Mouse (Mus musculus) forebrain, embryonic 11.5 days (tissue): Measurements from ENCODE around the gene Etv3. TPM values are rescaled to one million over a fixed set of nuclear protein-coding genes. Genes with fewer than 3 reads are reported as not detected.

Source experiments
- ATAC-seq: fragments of 200-750 bp; cut with Nextera tagmentation; replicated peaks from 2 replicates; pipeline ENCODE4 v1.8.0; 2017; ENCODE audit warnings: moderate TSS enrichment; ENCODE audit not compliant: low FRiP score
- DNase-seq: peaks from one replicate; pipeline ENCODE4 v3.0.0-alpha.2; 2017; ENCODE audit warnings: low spot score
- H3K27ac ChIP-seq: fragments of 300-500 bp; sonication (generic); 2 replicates; pipeline ENCODE4 v1.5.1; 2014; ENCODE audit warnings: low read depth, low read length
- H3K27me3 ChIP-seq: fragments of 300-500 bp; sonication (generic); 2 replicates; pipeline ENCODE4 v1.6.1; 2014; ENCODE audit warnings: mild to moderate bottlenecking, low read length, mixed read lengths; ENCODE audit not compliant: control insufficient read depth, insufficient read depth
- H3K36me3 ChIP-seq: fragments of 300-500 bp; sonication (generic); 2 replicates; pipeline ENCODE4 v1.6.1; 2014; ENCODE audit warnings: mild to moderate bottlenecking, low read length, moderate library complexity, mixed read lengths; ENCODE audit not compliant: control insufficient read depth, insufficient read depth
- H3K4me1 ChIP-seq: fragments of 300-500 bp; sonication (generic); replicated peaks from 2 replicates; pipeline ENCODE4 v1.6.1; 2014; ENCODE audit warnings: low read length, mixed read lengths; ENCODE audit not compliant: control insufficient read depth, insufficient read depth
- H3K4me2 ChIP-seq: fragments of 300-500 bp; sonication (generic); 2 replicates; pipeline ENCODE4 v1.6.1; 2014; ENCODE audit warnings: low read depth, mild to moderate bottlenecking, low read length, moderate library complexity, mixed read lengths; ENCODE audit not compliant: severe bottlenecking
- H3K4me3 ChIP-seq: fragments of 300-500 bp; sonication (generic); 2 replicates; pipeline ENCODE4 v1.5.1; 2014; ENCODE audit warnings: low read depth, low read length
- H3K9ac ChIP-seq: fragments of 300-500 bp; sonication (generic); 2 replicates; pipeline ENCODE4 v1.6.1; 2014; ENCODE audit warnings: low read length
- H3K9me3 ChIP-seq: fragments of 300-500 bp; sonication (generic); 2 replicates; pipeline ENCODE4 v1.6.1; 2016; ENCODE audit warnings: low read length, mixed read lengths; ENCODE audit not compliant: control insufficient read depth
- WGBS: fragments of 180-500 bp; shearing (Covaris S2); extraction: QIAGEN DNeasy Blood & Tissue Kit; methylation state at CpG from one replicate; pipeline ENCODE4 v1.1.7; 2014; 5-methylcytosine and 5-hydroxymethylcytosine counted together
- polyA plus RNA-seq: library from polyadenylated mRNA; unstranded; fragments of >200 nt; fragmentation: Nextera tagmentation; extraction: Ambion mirVana; gene quantifications from 2 replicates; pipeline ENCODE4 v1.2.1, GENCODE M21; 2014

The Etv3 gene
- polyA plus RNA-seq, 1 experiment from 2014 or later: 10.6 TPM

DNA sequence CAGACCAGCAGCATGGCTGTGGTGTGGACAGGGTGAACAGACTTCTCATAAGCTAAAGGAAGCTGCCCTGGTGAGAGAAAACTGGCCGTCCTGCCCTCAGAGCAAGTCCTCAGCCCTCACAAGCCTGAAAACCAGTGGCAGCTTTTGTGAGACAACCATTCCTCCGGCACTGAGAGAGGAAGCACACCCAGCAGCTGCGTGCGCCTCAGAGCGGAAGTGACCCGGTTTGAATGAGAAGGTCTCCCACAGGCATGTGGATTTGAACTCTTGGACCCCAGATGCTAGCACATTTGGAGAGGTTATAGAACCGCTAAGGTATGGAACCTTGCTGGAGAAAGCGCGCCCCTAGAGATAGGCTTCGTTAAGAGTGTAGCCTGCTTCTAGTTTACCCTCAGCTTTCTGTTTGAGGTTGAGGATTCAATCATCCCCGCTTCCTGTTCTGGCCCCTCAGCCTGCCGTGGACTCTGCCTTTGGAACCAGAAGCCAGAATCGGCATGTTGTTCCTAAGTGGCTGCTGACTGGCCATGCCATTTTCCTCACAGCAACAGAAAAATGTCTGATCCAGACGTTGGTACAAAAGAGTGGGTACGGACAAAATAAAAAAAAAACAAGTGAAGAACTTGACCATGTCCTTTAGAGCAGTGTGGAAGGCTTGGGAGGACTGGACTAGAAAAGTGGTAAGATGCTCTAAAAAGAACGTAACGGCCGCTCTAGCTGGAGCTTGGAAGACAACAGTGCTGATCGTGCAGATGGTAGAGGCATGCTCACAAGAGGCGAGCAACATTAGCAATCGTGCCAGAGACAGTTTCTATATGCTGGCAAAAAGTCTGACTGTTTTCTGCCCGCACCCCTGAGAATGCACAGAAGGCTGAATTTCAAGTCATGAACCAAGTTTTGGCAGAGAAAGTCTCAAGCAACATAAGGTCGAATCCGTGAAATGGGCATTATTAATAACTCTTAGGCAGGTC is 24.8 kb upstream of the Etv3 start:
- H3K4me3 ChIP-seq: no peak overlapping the region
- no peaks in the 10 kb centered on the region for H3K9me3 ChIP-seq
- no peaks in the 10 kb centered on the region for H3K27me3 ChIP-seq
- ATAC-seq (no peak), DNase-seq (no peak)
- H3K9ac ChIP-seq: no peak overlapping the region
- 82% methylated on average over 24 of the region's 24 CpGs for WGBS
- no peak overlapping the region for H3K4me2 ChIP-seq
- H3K4me1 ChIP-seq: no peaks in the 10 kb centered on the region
- H3K27ac ChIP-seq: no peak overlapping the region
- no peaks in the 10 kb centered on the region for H3K36me3 ChIP-seq

DNA sequence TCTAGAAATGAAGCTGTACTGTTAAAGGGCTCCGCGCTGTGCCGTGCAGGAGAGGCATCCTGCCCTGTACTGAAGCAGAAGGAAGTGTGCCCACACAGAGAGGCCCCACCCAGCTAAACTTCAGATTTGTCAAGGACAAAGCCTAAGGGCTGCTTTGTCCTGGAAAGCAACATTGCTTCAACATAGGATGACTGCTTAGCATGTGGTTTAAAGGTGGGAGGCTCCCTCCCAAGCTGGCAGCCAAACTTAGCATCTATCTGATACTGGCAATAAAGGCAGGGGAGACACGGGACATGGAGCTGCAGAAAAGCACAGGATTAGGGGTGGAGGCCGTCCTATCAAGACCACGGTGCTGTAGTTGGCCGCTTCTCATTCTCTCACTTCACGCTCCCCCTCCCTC is 24.1 kb upstream of the Etv3 start:
- no peak for DNase-seq
- Histone ChIP-seq H3K36me3 (no peaks in the 10 kb centered on the region), H3K9me3 (no peaks in the 10 kb centered on the region), H3K4me2 (no peak overlapping the region), H3K4me1 (no peaks in the 10 kb centered on the region), H3K9ac (no peak overlapping the region), H3K27me3 (no peaks in the 10 kb centered on the region), H3K4me3 (no peak overlapping the region), H3K27ac (no peak overlapping the region)
- no peak for ATAC-seq
- 61% methylated on average over 8 of the region's 8 CpGs for WGBS

DNA sequence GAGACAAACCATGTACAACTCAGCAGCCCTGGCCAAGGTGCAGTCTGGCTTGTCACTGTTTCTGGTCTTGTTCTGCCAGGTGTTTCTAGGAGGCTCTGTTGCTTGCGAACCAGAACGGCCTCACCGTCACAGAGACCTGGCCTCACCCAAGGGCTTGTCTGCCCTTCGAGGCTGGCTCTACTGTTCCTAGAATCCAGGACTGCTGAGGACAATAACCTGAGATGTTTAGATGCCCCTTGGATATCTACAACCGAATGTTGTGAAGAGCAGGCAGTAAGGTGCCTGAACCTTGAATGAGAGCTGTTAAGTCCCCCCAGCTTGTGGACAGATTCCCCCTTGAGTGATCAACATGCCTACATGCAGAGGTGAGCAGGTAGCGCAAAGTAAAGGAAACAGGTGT is 22.4 kb upstream of the Etv3 start:
- Histone ChIP-seq H3K27me3 (no peaks in the 10 kb centered on the region), H3K4me2 (no peak overlapping the region), H3K4me3 (no peak overlapping the region), H3K9me3 (no peaks in the 10 kb centered on the region), H3K36me3 (no peaks in the 10 kb centered on the region), H3K4me1 (no peaks in the 10 kb centered on the region), H3K9ac (no peak overlapping the region), H3K27ac (no peak overlapping the region)
- WGBS: 91% methylated on average over 6 of the region's 6 CpGs
- DNase-seq: no peak
- ATAC-seq: no peak

GRCm38 (mm10) chr3:87504330-87504729 is 20.9 kb upstream of the Etv3 start:
- Histone ChIP-seq H3K9me3 (no peaks in the 10 kb centered on the region), H3K4me3 (no peak overlapping the region), H3K9ac (no peak overlapping the region), H3K27me3 (no peaks in the 10 kb centered on the region), H3K27ac (no peak overlapping the region), H3K4me1 (peaks cover 5% of the 10 kb centered on the region), H3K36me3 (no peaks in the 10 kb centered on the region), H3K4me2 (no peak overlapping the region)
- ATAC-seq (0 out of 2 replicates have a peak, but pooled peaks have one; percentile 26), DNase-seq (peak; percentile 67)
- WGBS: 30% methylated on average over 7 of the region's 7 CpGs

DNA sequence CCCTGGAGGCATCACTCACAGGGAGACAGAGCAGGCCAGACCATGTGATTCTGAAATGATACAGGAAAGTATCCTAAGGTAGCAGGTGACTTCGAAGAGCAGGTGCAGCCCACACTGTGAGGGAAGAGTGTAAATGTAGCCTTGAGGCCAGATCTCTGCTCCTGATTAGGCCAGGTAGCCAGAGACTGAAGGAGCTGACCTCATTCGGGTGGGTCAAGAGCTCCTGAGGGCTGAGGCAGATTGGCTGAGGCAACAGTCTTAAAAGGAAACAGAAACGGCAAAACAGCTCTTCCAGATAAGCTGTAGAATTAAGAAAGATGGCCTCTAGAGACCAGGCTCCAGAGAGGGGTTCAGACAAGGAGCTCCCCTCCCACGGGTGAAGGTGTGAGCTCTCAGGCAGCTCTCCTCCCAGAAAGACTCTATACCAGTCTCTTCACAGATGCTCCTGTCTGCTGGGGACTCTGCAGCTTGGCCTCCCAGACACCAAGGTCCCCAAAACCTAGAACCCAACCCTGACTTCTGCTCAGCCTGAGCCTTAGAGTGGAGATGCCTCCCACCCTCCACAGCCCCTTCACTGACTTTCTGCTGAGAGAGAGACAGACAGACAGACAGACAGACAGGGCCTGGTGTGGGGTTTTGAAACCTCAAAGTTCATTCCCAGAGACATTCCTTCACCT is 20.3 kb upstream of the Etv3 start:
- no peak overlapping the region for H3K9ac ChIP-seq
- H3K36me3 ChIP-seq: no peaks in the 10 kb centered on the region
- no peak overlapping the region for H3K27ac ChIP-seq
- H3K4me3 ChIP-seq: no peak overlapping the region
- WGBS: 68% methylated on average over 4 of the region's 4 CpGs
- no peaks in the 10 kb centered on the region for H3K27me3 ChIP-seq
- H3K4me2 ChIP-seq: no peak overlapping the region
- ATAC-seq (no peak), DNase-seq (no peak)
- H3K4me1 ChIP-seq: peaks cover 5% of the 10 kb centered on the region
- no peaks in the 10 kb centered on the region for H3K9me3 ChIP-seq

DNA sequence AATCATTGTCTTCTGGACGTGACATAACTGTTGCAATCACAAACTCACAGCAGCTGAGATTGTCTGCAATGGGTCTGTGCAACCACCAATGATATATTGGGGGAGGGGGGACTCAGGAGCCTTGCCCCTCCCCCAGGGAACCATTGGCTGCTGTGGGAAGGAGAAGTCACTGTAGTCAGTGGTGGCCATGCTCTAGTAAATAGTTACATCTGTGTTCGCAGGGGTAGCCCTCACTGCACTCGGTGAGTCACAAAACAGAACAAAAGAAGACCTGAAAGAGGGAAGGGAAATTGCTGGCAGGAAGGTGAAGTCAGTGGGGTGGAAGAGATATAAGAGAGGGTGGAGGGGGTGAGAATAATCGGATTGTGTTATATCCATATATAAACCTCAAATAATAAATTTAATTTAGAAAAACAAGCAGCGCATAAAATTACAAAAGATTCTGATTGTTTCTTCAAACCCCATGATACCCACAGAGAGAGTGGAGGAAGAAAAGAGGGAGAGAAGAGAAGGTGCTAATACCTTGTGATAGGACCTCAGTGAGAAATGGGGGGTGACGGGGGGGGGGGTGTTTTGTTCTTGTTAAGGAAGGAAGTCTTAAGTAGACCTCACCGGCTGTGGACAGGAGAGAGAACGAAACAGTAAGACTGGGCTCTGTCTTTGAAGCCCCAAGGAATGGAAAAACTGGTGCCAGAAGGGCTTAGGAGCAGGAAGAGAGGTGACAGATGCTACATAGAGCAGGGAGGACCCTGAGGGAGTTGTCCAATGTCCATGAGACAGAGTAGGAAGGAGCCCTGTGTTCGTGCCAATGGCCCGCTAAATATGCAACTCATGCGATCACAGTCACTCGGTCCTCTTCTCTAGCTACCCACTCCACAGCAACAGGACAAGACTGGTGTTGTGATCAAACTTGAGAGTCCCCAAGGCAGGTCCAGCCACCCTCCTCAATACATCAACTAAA is 18.5 kb upstream of the Etv3 start:
- no peak for ATAC-seq

DNA sequence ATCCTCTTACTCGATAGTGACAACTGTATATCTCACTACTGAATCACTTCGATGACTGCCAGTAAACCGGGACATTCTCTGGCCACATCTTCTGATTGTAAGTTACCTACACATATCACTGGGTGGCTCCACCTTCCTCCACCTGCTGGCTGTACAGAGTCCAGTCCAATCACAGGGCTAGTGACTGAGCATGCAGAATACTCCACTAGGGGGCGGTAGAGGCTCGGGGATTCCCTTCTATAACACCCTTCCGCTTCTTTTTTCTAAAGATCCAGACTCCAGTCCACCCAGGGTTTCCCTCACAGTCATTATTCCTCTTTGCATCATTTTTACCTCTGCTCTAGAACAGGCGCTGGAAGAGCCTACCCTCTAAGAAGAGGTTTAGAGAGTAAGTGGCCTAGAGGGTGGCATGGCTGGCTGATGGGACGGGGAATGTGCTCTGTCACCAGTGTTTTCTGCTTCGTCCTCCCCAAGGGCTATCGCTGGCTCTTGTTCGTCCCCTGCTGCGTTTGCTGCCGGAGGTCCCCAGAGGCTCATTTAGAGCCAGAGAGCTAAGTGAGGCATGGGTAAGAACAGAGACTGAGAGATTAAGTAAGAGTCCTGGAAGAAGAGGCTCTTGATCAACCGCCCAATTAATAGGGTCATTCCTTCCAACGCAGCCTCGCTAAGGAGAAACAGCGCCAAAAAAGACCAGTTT is 16.9 kb upstream of the Etv3 start:
- 21% methylated on average over 17 of the region's 17 CpGs for WGBS
- Histone ChIP-seq H3K9ac (peak overlapping the region; percentile 37), H3K4me2 (peak overlapping the region; percentile 44), H3K36me3 (no peaks in the 10 kb centered on the region), H3K27ac (no peak overlapping the region), H3K4me1 (peaks cover 5% of the 10 kb centered on the region), H3K9me3 (no peaks in the 10 kb centered on the region), H3K27me3 (no peaks in the 10 kb centered on the region), H3K4me3 (0 out of 2 replicates have a peak overlapping the region, but pooled peaks have one; percentile 2)
- DNase-seq: peak; percentile 91
- ATAC-seq: peak; percentile 80

More for the DNA sequence above, 18.5 kb upstream of the Etv3 start:
- peaks cover 5% of the 10 kb centered on the region for H3K4me1 ChIP-seq
- 77% methylated on average over 12 of the region's 12 CpGs for WGBS
- H3K9ac ChIP-seq: no peak overlapping the region
- no peaks in the 10 kb centered on the region for H3K36me3 ChIP-seq
- no peaks in the 10 kb centered on the region for H3K27me3 ChIP-seq
- no peak for DNase-seq
- no peak overlapping the region for H3K4me2 ChIP-seq
- H3K9me3 ChIP-seq: no peaks in the 10 kb centered on the region
- no peak overlapping the region for H3K4me3 ChIP-seq
- H3K27ac ChIP-seq: no peak overlapping the region

DNA sequence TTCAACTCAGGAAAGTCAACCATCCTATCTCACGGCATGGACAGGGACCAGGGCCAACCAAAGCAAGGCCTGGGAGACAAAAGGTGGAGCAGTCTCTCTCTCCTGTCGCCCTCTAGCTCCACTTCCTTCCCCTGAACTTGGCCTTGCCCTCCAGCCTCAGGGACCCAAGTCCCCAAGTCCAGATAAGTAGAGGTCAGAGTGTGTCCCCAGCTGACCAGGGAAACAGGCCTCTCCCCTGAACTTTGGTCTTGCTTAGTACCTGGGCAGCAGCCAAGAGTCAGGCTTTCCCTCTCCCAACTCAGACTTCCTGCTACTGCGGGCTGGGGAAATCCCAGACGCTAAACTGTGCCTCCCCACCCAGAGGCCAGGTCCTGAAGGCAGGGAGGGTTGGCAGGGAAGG is 16.1 kb upstream of the Etv3 start:
- WGBS: 69% methylated on average over 4 of the region's 4 CpGs
- H3K27me3 ChIP-seq: no peaks in the 10 kb centered on the region
- H3K27ac ChIP-seq: no peak overlapping the region
- H3K4me1 ChIP-seq: peaks cover 5% of the 10 kb centered on the region
- H3K9me3 ChIP-seq: no peaks in the 10 kb centered on the region
- no peak overlapping the region for H3K9ac ChIP-seq
- H3K36me3 ChIP-seq: no peaks in the 10 kb centered on the region
- no peak overlapping the region for H3K4me2 ChIP-seq
- DNase-seq (no peak), ATAC-seq (no peak)
- H3K4me3 ChIP-seq: no peak overlapping the region
